Mouse (Mus musculus): ENCODE measurements at regions not wholly inside any gene's neighbourhood (a gene's known extent, or its start where the extent isn't known, plus 50 kb on each side); places are given as distances from the start of the nearest gene placed in this dataset.
A peak's percentile ranks its signal among the peaks of the same experiment; 100 is the strongest.

- DNase-seq: no peak
- no peaks in the 10 kb centered on the region for H3K4me1 ChIP-seq (ENCODE audit: insufficient read depth)
- no peak overlapping the region for H3K4me2 ChIP-seq (ENCODE audit: low read depth)
- WGBS: 80% methylated on average over 1 of the region's 1 CpGs
- H3K9me3 ChIP-seq (ENCODE audit: low read length): no peaks in the 10 kb centered on the region
- no peak overlapping the region for H3K27ac ChIP-seq (ENCODE audit: low read depth, low read length)
- no peak overlapping the region for H3K9ac ChIP-seq
- no peak for TF ChIP-seq CTCF (IDR thresholded peaks at IDR 0.05; ENCODE audit: low read depth)
- ATAC-seq: no peak
- no peaks in the 10 kb centered on the region for H3K36me3 ChIP-seq (ENCODE audit: insufficient read depth)
- H3K4me3 ChIP-seq (ENCODE audit: low read depth, low read length): no peak overlapping the region
- no peaks in the 10 kb centered on the region for H3K27me3 ChIP-seq (ENCODE audit: insufficient read depth, low read length)
These were observed 528.7 kb upstream of the Nrp1 start for GRCm38 (mm10) chr8:127829659-127830058.

GRCm38 (mm10) chr8:127834006-127834405 is 524.4 kb upstream of the Nrp1 start:
- H3K27me3 ChIP-seq (ENCODE audit: insufficient read depth, low read length): no peaks in the 10 kb centered on the region
- no peak for TF ChIP-seq CTCF (IDR thresholded peaks at IDR 0.05; ENCODE audit: low read depth)
- H3K4me3 ChIP-seq (ENCODE audit: low read depth, low read length): no peak overlapping the region
- 55% methylated on average over 3 of the region's 3 CpGs for WGBS
- no peak overlapping the region for H3K9ac ChIP-seq
- no peaks in the 10 kb centered on the region for H3K36me3 ChIP-seq (ENCODE audit: insufficient read depth)
- no peak overlapping the region for H3K27ac ChIP-seq (ENCODE audit: low read depth, low read length)
- no peak for ATAC-seq
- H3K4me1 ChIP-seq (ENCODE audit: insufficient read depth): no peaks in the 10 kb centered on the region
- H3K4me2 ChIP-seq (ENCODE audit: low read depth): no peak overlapping the region
- peak; percentile 7 for DNase-seq
- H3K9me3 ChIP-seq (ENCODE audit: low read length): no peaks in the 10 kb centered on the region

- Histone ChIP-seq H3K9ac (no peak overlapping the region), H3K4me1 (ENCODE audit: insufficient read depth) (no peaks in the 10 kb centered on the region), H3K9me3 (ENCODE audit: low read length) (no peaks in the 10 kb centered on the region), H3K27me3 (ENCODE audit: insufficient read depth, low read length) (no peaks in the 10 kb centered on the region), H3K4me3 (ENCODE audit: low read depth, low read length) (no peak overlapping the region), H3K4me2 (ENCODE audit: low read depth) (no peak overlapping the region), H3K36me3 (ENCODE audit: insufficient read depth) (no peaks in the 10 kb centered on the region), H3K27ac (ENCODE audit: low read depth, low read length) (no peak overlapping the region)
- TF ChIP-seq CTCF (IDR thresholded peaks at IDR 0.05; ENCODE audit: low read depth): no peak
- WGBS: 76% methylated on average over 6 of the region's 6 CpGs
- DNase-seq (no peak), ATAC-seq (no peak)
These were observed 521.8 kb upstream of the Nrp1 start for GRCm38 (mm10) chr8:127836410-127837206.

- no peak overlapping the region for H3K9ac ChIP-seq
- no peak for ATAC-seq
- no peak for TF ChIP-seq CTCF (IDR thresholded peaks at IDR 0.05; ENCODE audit: low read depth)
- no peaks in the 10 kb centered on the region for H3K9me3 ChIP-seq (ENCODE audit: low read length)
- no peak overlapping the region for H3K27ac ChIP-seq (ENCODE audit: low read depth, low read length)
- no peaks in the 10 kb centered on the region for H3K27me3 ChIP-seq (ENCODE audit: insufficient read depth, low read length)
- no peak for DNase-seq
- H3K4me3 ChIP-seq (ENCODE audit: low read depth, low read length): no peak overlapping the region
- no peak overlapping the region for H3K4me2 ChIP-seq (ENCODE audit: low read depth)
- H3K4me1 ChIP-seq (ENCODE audit: insufficient read depth): no peaks in the 10 kb centered on the region
- no peaks in the 10 kb centered on the region for H3K36me3 ChIP-seq (ENCODE audit: insufficient read depth)
These were observed 520.1 kb upstream of the Nrp1 start for GRCm38 (mm10) chr8:127838311-127838710.

- no peak for ATAC-seq
- no peaks in the 10 kb centered on the region for H3K36me3 ChIP-seq (ENCODE audit: insufficient read depth)
These were observed 510.9 kb upstream of the Nrp1 start for GRCm38 (mm10) chr8:127847332-127848018.

GRCm38 (mm10) chr8:127849926-127850325 is 508.5 kb upstream of the Nrp1 start:
- Histone ChIP-seq H3K27ac (ENCODE audit: low read depth, low read length) (no peak overlapping the region), H3K9ac (no peak overlapping the region), H3K27me3 (ENCODE audit: insufficient read depth, low read length) (no peaks in the 10 kb centered on the region), H3K9me3 (ENCODE audit: low read length) (no peaks in the 10 kb centered on the region), H3K36me3 (ENCODE audit: insufficient read depth) (no peaks in the 10 kb centered on the region), H3K4me2 (ENCODE audit: low read depth) (no peak overlapping the region), H3K4me1 (ENCODE audit: insufficient read depth) (no peaks in the 10 kb centered on the region), H3K4me3 (ENCODE audit: low read depth, low read length) (no peak overlapping the region)
- no peak for DNase-seq
- no peak for ATAC-seq
- no peak for TF ChIP-seq CTCF (IDR thresholded peaks at IDR 0.05; ENCODE audit: low read depth)

More at GRCm38 (mm10) chr8:127847332-127848018, 510.9 kb upstream of the Nrp1 start:
- Histone ChIP-seq H3K4me2 (ENCODE audit: low read depth) (no peak overlapping the region), H3K4me3 (ENCODE audit: low read depth, low read length) (no peak overlapping the region), H3K9me3 (ENCODE audit: low read length) (no peaks in the 10 kb centered on the region), H3K27ac (ENCODE audit: low read depth, low read length) (no peak overlapping the region), H3K9ac (no peak overlapping the region), H3K4me1 (ENCODE audit: insufficient read depth) (no peaks in the 10 kb centered on the region), H3K27me3 (ENCODE audit: insufficient read depth, low read length) (no peaks in the 10 kb centered on the region)
- WGBS: 71% methylated on average over 9 of the region's 9 CpGs
- no peak for DNase-seq
- no peak for TF ChIP-seq CTCF (IDR thresholded peaks at IDR 0.05; ENCODE audit: low read depth)

- WGBS: 33% methylated on average over 4 of the region's 4 CpGs
- Histone ChIP-seq H3K27ac (ENCODE audit: low read depth, low read length) (no peak overlapping the region), H3K36me3 (ENCODE audit: insufficient read depth) (no peaks in the 10 kb centered on the region), H3K4me3 (ENCODE audit: low read depth, low read length) (no peak overlapping the region), H3K9ac (no peak overlapping the region), H3K9me3 (ENCODE audit: low read length) (no peaks in the 10 kb centered on the region), H3K4me1 (ENCODE audit: insufficient read depth) (no peaks in the 10 kb centered on the region), H3K27me3 (ENCODE audit: insufficient read depth, low read length) (no peaks in the 10 kb centered on the region), H3K4me2 (ENCODE audit: low read depth) (no peak overlapping the region)
- ATAC-seq: no peak
- TF ChIP-seq CTCF (IDR thresholded peaks at IDR 0.05; ENCODE audit: low read depth): no peak
- DNase-seq: no peak
These were observed 502.6 kb upstream of the Nrp1 start for GRCm38 (mm10) chr8:127855653-127856300.
